Mouse (Mus musculus) heart, embryonic 14.5 days (tissue): ENCODE results near the gene Sbno2. TPM values are rescaled to one million over a fixed set of nuclear protein-coding genes. Genes with fewer than 3 reads are reported as not detected.

Experiments
- ATAC-seq: fragments of 200-750 bp; cut with Nextera tagmentation; 2 replicates; pipeline ENCODE4 v1.8.0; 2017; ENCODE audit warnings: low read depth, moderate TSS enrichment; ENCODE audit not compliant: insufficient number of reproducible peaks, insufficient read depth, low FRiP score
- H3K27ac ChIP-seq, 2 experiments: fragments of 200-500 bp in 1 of 2; fragments of 300-500 bp in 1 of 2; sonication (generic) in 1 of 2; replicated peaks in 1 of 2; 2 replicates each; pipeline ENCODE4 v1.5.1; 2012 to 2014; ENCODE audit warnings: low read depth in 2 of 2, low read length in 2 of 2, control low read depth in 1 of 2, mild to moderate bottlenecking in 1 of 2, mixed read lengths in 1 of 2; ENCODE audit not compliant: control insufficient read depth in 1 of 2, insufficient read depth in 1 of 2
- H3K27me3 ChIP-seq: fragments of 300-500 bp; sonication (generic); 2 replicates; pipeline ENCODE4 v1.6.1; 2014; ENCODE audit warnings: mild to moderate bottlenecking, low read length, control low read depth; ENCODE audit not compliant: control insufficient read depth, insufficient read depth
- H3K36me3 ChIP-seq: fragments of 300-500 bp; sonication (generic); 2 replicates; pipeline ENCODE4 v1.6.1; 2014; ENCODE audit warnings: mild to moderate bottlenecking, control low read depth, low read length, mixed read lengths; ENCODE audit not compliant: control insufficient read depth, insufficient read depth
- H3K4me1 ChIP-seq, 2 experiments: fragments of 200-500 bp in 1 of 2; fragments of 300-500 bp in 1 of 2; sonication (generic) in 1 of 2; 2 replicates each; pipeline ENCODE4 v1.6.1; 2012 to 2014; ENCODE audit warnings: low read length in 2 of 2, control low read depth in 1 of 2, mixed read lengths in 1 of 2; ENCODE audit not compliant: control insufficient read depth in 2 of 2, insufficient read depth in 2 of 2
- H3K4me2 ChIP-seq: fragments of 300-500 bp; sonication (generic); 2 replicates; pipeline ENCODE4 v1.6.1; 2014; ENCODE audit warnings: mild to moderate bottlenecking, low read length
- H3K4me3 ChIP-seq, 2 experiments: fragments of 200-500 bp in 1 of 2; fragments of 300-500 bp in 1 of 2; sonication (generic) in 1 of 2; 2 replicates each; pipeline ENCODE4 v1.5.1; 2012 to 2014; ENCODE audit warnings: low read length in 2 of 2, mild to moderate bottlenecking in 2 of 2, control low read depth in 1 of 2, low read depth in 1 of 2, moderate library complexity in 1 of 2; ENCODE audit not compliant: control insufficient read depth in 1 of 2, insufficient read depth in 1 of 2
- H3K9ac ChIP-seq: fragments of 300-500 bp; sonication (generic); 2 replicates; pipeline ENCODE4 v1.6.1; 2014; ENCODE audit warnings: mild to moderate bottlenecking, low read length
- H3K9me3 ChIP-seq: fragments of 300-500 bp; sonication (generic); 2 replicates; pipeline ENCODE4 v1.6.1; 2016; ENCODE audit warnings: low read length, control low read depth; ENCODE audit not compliant: control insufficient read depth
- WGBS: fragments of 180-500 bp; shearing (Covaris S2); extraction: QIAGEN DNeasy Blood & Tissue Kit; methylation state at CpG from one replicate; pipeline ENCODE4 v1.1.7; 2014; 5-methylcytosine and 5-hydroxymethylcytosine counted together
- polyA plus RNA-seq: library from polyadenylated mRNA; unstranded; fragments of >200 nt; fragmentation: Nextera tagmentation; extraction: Ambion mirVana; gene quantifications from 2 replicates; pipeline ENCODE4 v1.2.1, GENCODE M21; 2014

Sbno2 gene
- polyA plus RNA-seq, 1 experiment from 2014 or later = 9.5 TPM

DNA sequence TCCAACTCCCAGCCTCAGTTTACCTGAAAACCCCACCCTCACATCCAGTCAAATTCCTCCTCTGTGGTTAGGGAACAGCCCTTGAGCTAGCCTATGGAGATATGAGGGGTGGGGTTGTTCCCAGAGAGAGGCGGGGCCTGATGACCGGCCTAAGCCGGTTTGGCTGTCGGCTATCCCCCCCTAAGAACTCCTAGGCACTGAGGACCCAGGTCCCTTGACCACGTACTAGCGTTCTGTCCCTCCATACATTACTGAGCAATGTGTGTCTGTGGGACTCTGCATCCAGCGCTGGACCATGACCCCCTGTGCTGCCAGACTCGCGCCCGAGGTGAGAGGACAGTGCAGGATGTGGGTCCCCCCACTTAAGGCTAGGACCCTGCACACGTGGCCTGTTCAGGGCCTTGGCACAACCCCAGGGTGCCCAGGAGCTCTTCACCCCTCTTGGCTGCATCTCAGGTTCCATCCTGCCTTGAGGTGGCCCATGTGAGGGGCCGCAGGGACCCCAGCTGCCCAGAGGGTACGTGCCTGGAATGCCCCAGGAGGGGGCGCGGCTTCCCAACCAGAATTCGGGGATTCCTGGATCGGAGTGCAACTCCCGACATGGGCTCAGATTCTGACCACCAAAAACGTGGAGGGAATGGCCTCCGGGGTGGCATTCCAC is 85.8 kb downstream of the Sbno2 start:
- peak overlapping the region; percentile 6 for H3K9ac ChIP-seq
- peak overlapping the region; percentile 56 for H3K4me2 ChIP-seq
- peak overlapping the region in 1 of 2 experiments; percentile 32; a peak in 2 of 4 replicates for H3K4me3 ChIP-seq
- peak; percentile 51 for ATAC-seq
- peak overlapping the region; percentile 18 to 26; a peak in 2 of 4 replicates for H3K27ac ChIP-seq
- H3K36me3 ChIP-seq = no peaks in the 10 kb centered on the region
- WGBS = 13% methylated on average over 20 of the region's 20 CpGs
- no peaks in the 10 kb centered on the region for H3K9me3 ChIP-seq
- peaks cover 13 to 15% of the 10 kb centered on the region in 2 experiments; a peak in 3 of 4 replicates for H3K4me1 ChIP-seq
- H3K27me3 ChIP-seq = peaks cover 12% of the 10 kb centered on the region

DNA sequence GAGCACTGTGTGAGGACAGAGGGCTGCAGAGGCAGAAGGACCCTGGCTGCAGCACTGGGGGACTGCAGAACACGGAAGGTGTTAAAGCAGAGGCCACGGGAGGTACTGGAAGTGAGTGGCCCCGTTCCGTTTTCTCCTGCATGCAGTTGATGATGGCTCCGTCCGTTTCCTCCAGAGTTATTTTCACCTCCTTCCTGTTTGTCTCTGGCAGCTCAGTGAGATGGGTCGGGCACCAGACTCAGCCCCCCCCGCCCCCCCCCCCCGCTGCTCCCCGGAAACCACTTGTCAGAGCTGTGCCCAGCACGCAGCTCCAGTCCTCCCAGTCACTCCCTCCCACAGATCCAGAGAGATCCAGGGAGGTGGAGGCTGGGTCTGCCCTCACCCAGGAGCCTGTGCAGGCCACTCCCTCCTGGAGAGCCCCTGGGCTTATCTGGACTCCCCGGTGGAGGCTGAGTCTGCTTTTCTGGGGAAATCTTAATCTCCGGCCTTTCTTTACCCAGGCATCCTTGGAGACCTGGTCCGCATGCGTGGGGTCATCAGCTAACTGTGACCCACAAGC is 86.6 kb downstream of the Sbno2 start:
- Histone ChIP-seq H3K9me3 (no peaks in the 10 kb centered on the region), H3K36me3 (no peaks in the 10 kb centered on the region), H3K4me1 (peaks cover 13 to 15% of the 10 kb centered on the region in 2 experiments; a peak in 3 of 4 replicates), H3K4me2 (peak overlapping the region; percentile 56), H3K9ac (peak overlapping the region; percentile 6), H3K27ac (peak overlapping the region; percentile 17 to 26), H3K27me3 (peaks cover 20% of the 10 kb centered on the region), H3K4me3 (peak overlapping the region in 1 of 2 experiments; percentile 18; a peak in 2 of 4 replicates)
- WGBS = 3% methylated on average over 15 of the region's 15 CpGs
- ATAC-seq = peak; percentile 37; the same call in 1 of the 2 replicates

DNA sequence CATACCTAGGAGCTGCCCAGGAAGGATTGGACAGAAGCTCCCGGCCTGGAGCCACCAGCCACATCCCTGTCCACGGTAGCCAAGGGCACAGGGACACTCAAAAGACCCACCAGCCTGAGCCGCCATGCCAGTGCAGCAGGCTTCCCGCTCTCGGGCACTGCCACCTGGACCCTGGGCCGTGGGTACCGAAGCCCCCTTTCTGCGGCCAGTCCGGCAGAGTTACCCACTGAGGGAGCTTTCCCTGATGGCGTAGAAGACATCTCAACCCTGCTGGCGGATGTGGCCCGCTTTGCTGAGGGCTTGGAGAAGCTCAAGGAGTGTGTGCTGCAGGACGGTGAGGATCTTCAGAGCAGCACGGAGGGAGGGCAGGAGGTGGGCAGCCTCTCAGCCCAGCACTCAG is 87.6 kb downstream of the Sbno2 start:
- no peak overlapping the region for H3K4me2 ChIP-seq
- H3K27me3 ChIP-seq = peaks cover 30% of the 10 kb centered on the region
- H3K4me3 ChIP-seq = no peak overlapping the region
- no peaks in the 10 kb centered on the region for H3K9me3 ChIP-seq
- H3K36me3 ChIP-seq = no peaks in the 10 kb centered on the region
- no peak for ATAC-seq
- peaks cover 13 to 15% of the 10 kb centered on the region in 2 experiments; a peak in 3 of 4 replicates for H3K4me1 ChIP-seq
- no peak overlapping the region for H3K9ac ChIP-seq
- H3K27ac ChIP-seq = no peak overlapping the region
- 83% methylated on average over 14 of the region's 14 CpGs for WGBS

- no peak overlapping the region for H3K4me3 ChIP-seq
Observed at GRCm38 (mm10) chr10:80017361-80017760, 88.0 kb downstream of the Sbno2 start.

DNA sequence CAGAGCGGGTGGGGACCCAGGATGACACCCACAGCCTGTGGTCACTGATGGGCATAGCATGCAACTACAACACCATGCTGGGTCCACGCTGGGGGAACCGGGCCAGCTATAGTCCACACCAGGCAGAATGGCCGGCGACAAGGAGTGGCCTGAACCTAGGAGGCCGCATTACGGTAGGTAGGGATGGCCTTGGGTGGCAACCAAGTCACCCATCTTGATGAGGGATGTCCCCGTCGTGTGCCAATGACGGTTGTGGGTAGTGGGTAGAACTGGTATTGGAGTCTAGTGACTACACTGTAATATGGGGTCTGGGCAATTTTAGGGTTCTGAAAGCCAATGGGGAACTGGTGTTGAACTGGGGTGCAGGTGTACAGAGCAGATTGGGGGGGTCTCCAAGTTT is 88.4 kb downstream of the Sbno2 start:
- Histone ChIP-seq H3K4me2 (no peak overlapping the region), H3K4me3 (no peak overlapping the region), H3K27ac (no peak overlapping the region), H3K4me1 (peaks cover 13 to 15% of the 10 kb centered on the region in 2 experiments; a peak in 3 of 4 replicates), H3K9ac (no peak overlapping the region), H3K36me3 (no peaks in the 10 kb centered on the region), H3K9me3 (no peaks in the 10 kb centered on the region), H3K27me3 (peaks cover 31% of the 10 kb centered on the region)
- 84% methylated on average over 10 of the region's 10 CpGs for WGBS
- ATAC-seq = no peak

More at GRCm38 (mm10) chr10:80017361-80017760, 88.0 kb downstream of the Sbno2 start:
- Histone ChIP-seq H3K4me2 (no peak overlapping the region), H3K27me3 (peaks cover 31% of the 10 kb centered on the region), H3K9ac (no peak overlapping the region), H3K9me3 (no peaks in the 10 kb centered on the region), H3K27ac (no peak overlapping the region), H3K36me3 (no peaks in the 10 kb centered on the region), H3K4me1 (peaks cover 13 to 15% of the 10 kb centered on the region in 2 experiments; a peak in 3 of 4 replicates)
- ATAC-seq = no peak
- 68% methylated on average over 3 of the region's 3 CpGs for WGBS

GRCm38 (mm10) chr10:80016511-80016910 is 88.9 kb downstream of the Sbno2 start, which contains the start of gene Arhgap45:
TSS of gene Arhgap45 (plus strand) at chr10:80016653.
- Histone ChIP-seq H3K9ac (no peak within 1 kb of the TSS), H3K4me1 (peaks cover 13 to 15% of the 10 kb centered on the region in 2 experiments; a peak in 3 of 4 replicates), H3K36me3 (no peaks in the 10 kb centered on the region), H3K4me3 (no peak within 1 kb of the TSS), H3K9me3 (no peaks in the 10 kb centered on the region), H3K27me3 (peaks cover 31% of the 10 kb centered on the region), H3K4me2 (no peak within 1 kb of the TSS), H3K27ac (no peak within 1 kb of the TSS)
- 69% methylated on average over 11 of the region's 11 CpGs for WGBS
- no peak for ATAC-seq

- 62% methylated on average over 10 of the region's 10 CpGs for WGBS
- H3K36me3 ChIP-seq = peaks cover 5% of the 10 kb centered on the region; the same call in 1 of the 2 replicates
- H3K4me2 ChIP-seq = no peak overlapping the region
- no peak overlapping the region for H3K4me3 ChIP-seq
- no peak overlapping the region for H3K9ac ChIP-seq
- H3K27ac ChIP-seq = no peak overlapping the region
- peaks cover 6% of the 10 kb centered on the region for H3K9me3 ChIP-seq
- H3K4me1 ChIP-seq = peaks cover 13 to 15% of the 10 kb centered on the region in 2 experiments; a peak in 3 of 4 replicates
- ATAC-seq = no peak
- peaks cover 31% of the 10 kb centered on the region for H3K27me3 ChIP-seq
Observed at GRCm38 (mm10) chr10:80015583-80015982, 89.8 kb downstream of the Sbno2 start.
